Mouse (Mus musculus): ENCODE data around the gene Defa2. TPM values are rescaled to one million over a fixed set of nuclear protein-coding genes. Genes with fewer than 3 reads are reported as not detected.
"Not testable (repeated sequence)": the region's sequence is repeated elsewhere in the genome, so short reads cannot be mapped to it uniquely, and the experiment has no call there.

Defa2 gene
- polyA plus RNA-seq (2014; fragmentation: Nextera tagmentation; extraction: Ambion mirVana) = not detected in 2 replicates

DNA sequence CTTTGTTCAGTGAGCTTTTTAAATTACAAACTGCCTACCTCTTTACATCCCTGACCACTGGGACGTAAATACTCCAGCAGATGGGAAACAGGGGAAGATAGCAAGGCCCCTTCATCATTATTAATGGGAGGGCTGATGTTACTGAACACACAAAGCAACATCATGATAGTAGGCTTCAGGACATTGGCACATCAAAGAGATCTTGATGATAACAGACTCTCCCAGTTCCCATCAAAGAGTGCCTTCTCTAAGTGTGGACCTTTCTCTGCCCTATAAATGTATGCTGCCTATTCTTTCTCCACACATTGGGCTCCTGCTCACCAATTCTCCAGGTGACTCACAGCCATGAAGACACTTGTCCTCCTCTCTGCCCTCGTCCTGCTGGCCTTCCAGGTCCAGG lies at the start of gene Defa2:
Defa2 (plus strand) TSS at position 301 of the 400 bp plus-strand sequence.
- not testable (repeated sequence) for H3K9me3 ChIP-seq (ENCODE audit: control insufficient read depth, low read length); H3K4me1 ChIP-seq (ENCODE audit: control insufficient read depth, insufficient read depth, low read length); ATAC-seq (ENCODE audit: insufficient number of reproducible peaks, low FRiP score, low TSS enrichment, low read depth); H3K4me2 ChIP-seq (ENCODE audit: low read depth, severe bottlenecking); H3K27ac ChIP-seq (replicated peaks; ENCODE audit: low read depth, low read length); H3K36me3 ChIP-seq (ENCODE audit: control insufficient read depth, insufficient read depth, low read length); DNase-seq (ENCODE audit: low spot score); H3K4me3 ChIP-seq (ENCODE audit: low read depth, low read length); H3K9ac ChIP-seq (ENCODE audit: low read length); H3K27me3 ChIP-seq (ENCODE audit: control insufficient read depth, insufficient read depth, low read length)
- no CpG with 5 or more reads among the region's 2 CpGs for WGBS

- H3K36me3 ChIP-seq (ENCODE audit: control insufficient read depth, insufficient read depth, low read length); H3K27me3 ChIP-seq (ENCODE audit: control insufficient read depth, insufficient read depth, low read length); H3K9me3 ChIP-seq (ENCODE audit: control insufficient read depth, low read length); H3K9ac ChIP-seq (ENCODE audit: low read length); ATAC-seq (ENCODE audit: insufficient number of reproducible peaks, low FRiP score, low TSS enrichment, low read depth); H3K4me2 ChIP-seq (ENCODE audit: low read depth, severe bottlenecking); H3K4me3 ChIP-seq (ENCODE audit: low read depth, low read length); H3K27ac ChIP-seq (replicated peaks; ENCODE audit: low read depth, low read length); DNase-seq (ENCODE audit: low spot score); H3K4me1 ChIP-seq (ENCODE audit: control insufficient read depth, insufficient read depth, low read length): not testable (repeated sequence)
- WGBS = no CpG with 5 or more reads among the region's 2 CpGs
Measured at GRCm38 (mm10) chr8:21391511-21391910, 13.2 kb downstream of the Defa2 start, which contains the start of gene Defa33. Gene Defa33 (plus strand): TSS chr8:21391811.

- ATAC-seq (ENCODE audit: insufficient number of reproducible peaks, low FRiP score, low TSS enrichment, low read depth); DNase-seq (ENCODE audit: low spot score); H3K9me3 ChIP-seq (ENCODE audit: control insufficient read depth, low read length); H3K4me3 ChIP-seq (ENCODE audit: low read depth, low read length); H3K4me2 ChIP-seq (ENCODE audit: low read depth, severe bottlenecking); H3K4me1 ChIP-seq (ENCODE audit: control insufficient read depth, insufficient read depth, low read length); H3K36me3 ChIP-seq (ENCODE audit: control insufficient read depth, insufficient read depth, low read length); H3K27me3 ChIP-seq (ENCODE audit: control insufficient read depth, insufficient read depth, low read length); H3K27ac ChIP-seq (replicated peaks; ENCODE audit: low read depth, low read length); H3K9ac ChIP-seq (ENCODE audit: low read length): not testable (repeated sequence)
- WGBS = no CpG with 5 or more reads among the region's 1 CpGs
Measured at GRCm38 (mm10) chr8:21427111-21427510, 48.8 kb downstream of the Defa2 start, which contains the start of gene Defa36. Gene Defa36 (plus strand): TSS chr8:21427411.

Other genes with a start within 250 kb of the Defa2 start
- gene Defa30, start 243.9 kb upstream of the Defa2 start, polyA plus RNA-seq (2014; fragmentation: Nextera tagmentation; extraction: Ambion mirVana) = not detected in 2 replicates
- gene Defa22, start 216.2 kb upstream of the Defa2 start, polyA plus RNA-seq (2014; fragmentation: Nextera tagmentation; extraction: Ambion mirVana) = not detected in 2 replicates
- gene Defa31, start 186.9 kb upstream of the Defa2 start, polyA plus RNA-seq (2014; fragmentation: Nextera tagmentation; extraction: Ambion mirVana) = not detected in 2 replicates
- gene Gm15293, start 177.0 kb upstream of the Defa2 start, polyA plus RNA-seq (2014; fragmentation: Nextera tagmentation; extraction: Ambion mirVana) = not detected in 2 replicates
- not detected in 2 replicates for gene Gm15292, start 128.8 kb upstream of the Defa2 start, polyA plus RNA-seq (2014; fragmentation: Nextera tagmentation; extraction: Ambion mirVana)
- gene Defa27, start 63.0 kb upstream of the Defa2 start, polyA plus RNA-seq (2014; fragmentation: Nextera tagmentation; extraction: Ambion mirVana) = not detected in 2 replicates
- not detected in 2 replicates for gene Defa29, start 51.5 kb upstream of the Defa2 start, polyA plus RNA-seq (2014; fragmentation: Nextera tagmentation; extraction: Ambion mirVana)
- not detected in 2 replicates for gene Defa33, start 13.3 kb downstream of the Defa2 start, polyA plus RNA-seq (2014; fragmentation: Nextera tagmentation; extraction: Ambion mirVana)
- gene Defa36, start 48.9 kb downstream of the Defa2 start, polyA plus RNA-seq (2014; fragmentation: Nextera tagmentation; extraction: Ambion mirVana) = not detected in 2 replicates
- not detected in 2 replicates for gene Gm7849, start 78.0 kb downstream of the Defa2 start, polyA plus RNA-seq (2014; fragmentation: Nextera tagmentation; extraction: Ambion mirVana)
- gene Defa20, start 130.7 kb downstream of the Defa2 start, polyA plus RNA-seq (2014; fragmentation: Nextera tagmentation; extraction: Ambion mirVana) = not detected in 2 replicates
- not detected in 2 replicates for gene Defa32, start 150.5 kb downstream of the Defa2 start, polyA plus RNA-seq (2014; fragmentation: Nextera tagmentation; extraction: Ambion mirVana)
- not detected in 2 replicates for gene Defa37, start 186.9 kb downstream of the Defa2 start, polyA plus RNA-seq (2014; fragmentation: Nextera tagmentation; extraction: Ambion mirVana)
- gene Defa28, start 204.5 kb downstream of the Defa2 start, polyA plus RNA-seq (2014; fragmentation: Nextera tagmentation; extraction: Ambion mirVana) = not detected in 2 replicates
- not detected in 2 replicates for gene Gm7861, start 216.0 kb downstream of the Defa2 start, polyA plus RNA-seq (2014; fragmentation: Nextera tagmentation; extraction: Ambion mirVana)
- not detected in 2 replicates for gene Defa26, start 239.7 kb downstream of the Defa2 start, polyA plus RNA-seq (2014; fragmentation: Nextera tagmentation; extraction: Ambion mirVana)

Measured in limb, embryonic 11.5 days (tissue).